ENCODE assay signal across 15 mouse cellular contexts in genomic region chr9:21627145-21627795, GRCm38 (mm10). TPM values are rescaled to one million over a fixed set of nuclear protein-coding genes. Genes with fewer than 3 reads are reported as not detected.
DNase-seq lines count a peak whose midpoint lies in the region; ATAC-seq and TF ChIP-seq lines count a peak whose summit lies in the region.
"Had no signal": no experiment of that assay in that cellular context is flagged by ENCODE, and none has a peak within 500 bp of the region (broad histone marks: within the 10 kb centered on the region; RNA-seq: fewer than 3 reads in every experiment).

No protein-coding gene starts in this region.

- no peak overlapping the region for H3K4me2 ChIP-seq in embryonic facial prominence, embryonic 14.5 days (ENCODE audit: low read depth, low read length)
- no peak overlapping the region for H3K4me2 ChIP-seq in hindbrain, postnatal 0 days (ENCODE audit: low read depth, low read length)
- no peak overlapping the region for H3K4me2 ChIP-seq in hindbrain, embryonic 16.5 days (ENCODE audit: low read length)

- H3K27ac ChIP-seq in embryonic facial prominence, embryonic 14.5 days (replicated peaks; ENCODE audit: low read depth, low read length): no peak overlapping the region
- no peak overlapping the region for H3K27ac ChIP-seq in embryonic facial prominence, embryonic 10.5 days (replicated peaks)
- no peak overlapping the region for H3K27ac ChIP-seq in hindbrain, postnatal 0 days
- no peak overlapping the region for H3K27ac ChIP-seq in hindbrain, embryonic 16.5 days (ENCODE audit: low read depth, low read length)
- peak overlapping the region; percentile 49 for H3K27ac ChIP-seq in spleen, adult 2 months (ENCODE audit: insufficient read depth, low read length)
- H3K27ac ChIP-seq: limb, embryonic 10.5 days; liver, embryonic 14.5 days had no signal

- no peak for TF ChIP-seq CTCF in hindbrain, postnatal 0 days (IDR thresholded peaks at IDR 0.05; ENCODE audit: low read depth)
- no peak for TF ChIP-seq CTCF in spleen, adult 2 months (IDR thresholded peaks at IDR 0.05; ENCODE audit: extremely low read depth, insufficient read depth, insufficient read length, insufficient replicate concordance)

- H3K36me3 ChIP-seq in embryonic facial prominence, embryonic 14.5 days (ENCODE audit: control insufficient read depth, insufficient read depth, low read length): 0 out of 2 replicates have a peak, but pooled peaks cover 9% of the 10 kb centered on the region
- H3K36me3 ChIP-seq in embryonic facial prominence, embryonic 10.5 days (replicated peaks): peaks cover 72% of the 10 kb centered on the region
- no peaks in the 10 kb centered on the region for H3K36me3 ChIP-seq in hindbrain, postnatal 0 days (ENCODE audit: insufficient read depth, low read length)
- H3K36me3 ChIP-seq in hindbrain, embryonic 16.5 days (ENCODE audit: control insufficient read depth, insufficient read depth, low read length): no peaks in the 10 kb centered on the region
- no peaks in the 10 kb centered on the region for H3K36me3 ChIP-seq in spleen, adult 2 months (ENCODE audit: control insufficient read depth, insufficient read depth, low read length)

- ATAC-seq in embryonic facial prominence, embryonic 14.5 days (ENCODE audit: low read depth): no peak
- ATAC-seq in hindbrain, postnatal 0 days: no peak
- ATAC-seq in hindbrain, embryonic 16.5 days: no peak

- 82% methylated on average over 5 of the region's 5 CpGs for WGBS in embryonic facial prominence, embryonic 14.5 days
- 91% methylated on average over 5 of the region's 5 CpGs for WGBS in embryonic facial prominence, embryonic 10.5 days
- WGBS in hindbrain, postnatal 0 days: 45% methylated on average over 5 of the region's 5 CpGs
- 62% methylated on average over 5 of the region's 5 CpGs for WGBS in hindbrain, embryonic 16.5 days
- 32% methylated on average over 5 of the region's 5 CpGs for WGBS in spleen, adult 2 months

- DNase-seq in embryonic facial prominence, embryonic 14.5 days (ENCODE audit: low spot score): peak; percentile 26
- no peak for DNase-seq in embryonic facial prominence, embryonic 10.5 days (ENCODE audit: low spot score)
- DNase-seq in hindbrain, postnatal 0 days (ENCODE audit: low spot score): peak; percentile 37
- DNase-seq in spleen, adult 2 months (ENCODE audit: low read depth in 1 of 2, low spot score in 2 of 2): peak in 1 of 2 experiments; percentile 32
- DNase-seq in spleen, adult 12 weeks (ENCODE audit: low spot score): no peak
- DNase-seq in thymus, postnatal 4 days: peak; percentile 54
- DNase-seq in left cerebral cortex, postnatal 36 days (ENCODE audit: low spot score in 2 of 2): no peak
- DNase-seq: cerebellum, adult 8-10 months; kidney, adult 11 months; layer of hippocampus, postnatal 36 days; lung, postnatal 36 days had no signal

- H3K9me3 ChIP-seq in embryonic facial prominence, embryonic 14.5 days (ENCODE audit: control insufficient read depth, low read length): no peaks in the 10 kb centered on the region
- H3K9me3 ChIP-seq in embryonic facial prominence, embryonic 10.5 days: no peaks in the 10 kb centered on the region
- H3K9me3 ChIP-seq in hindbrain, postnatal 0 days (ENCODE audit: low read length): no peaks in the 10 kb centered on the region
- H3K9me3 ChIP-seq in hindbrain, embryonic 16.5 days (ENCODE audit: control insufficient read depth, low read length): no peaks in the 10 kb centered on the region
- H3K9me3 ChIP-seq: G1E; limb, embryonic 10.5 days had no signal

- H3K4me1 ChIP-seq in embryonic facial prominence, embryonic 14.5 days (ENCODE audit: control insufficient read depth, insufficient read depth, low read length): no peaks in the 10 kb centered on the region
- H3K4me1 ChIP-seq in embryonic facial prominence, embryonic 10.5 days: 0 out of 2 replicates have a peak, but pooled peaks cover 4% of the 10 kb centered on the region
- no peaks in the 10 kb centered on the region for H3K4me1 ChIP-seq in hindbrain, postnatal 0 days (ENCODE audit: insufficient read depth, low read length)
- peaks cover 3% of the 10 kb centered on the region; the same call in 1 of the 2 replicates for H3K4me1 ChIP-seq in hindbrain, embryonic 16.5 days (ENCODE audit: control insufficient read depth, insufficient read depth, low read depth, low read length)
- peaks cover 20% of the 10 kb centered on the region; the same call in 1 of the 2 replicates for H3K4me1 ChIP-seq in spleen, adult 2 months (ENCODE audit: control insufficient read depth, insufficient read depth, insufficient read length)
- H3K4me1 ChIP-seq: limb, embryonic 10.5 days had no signal

- intact Hi-C loops in left cerebral cortex, postnatal 36 days (cut with DNase I): no loop called here

- no peak overlapping the region for H3K4me3 ChIP-seq in embryonic facial prominence, embryonic 14.5 days (ENCODE audit: low read depth, low read length)
- H3K4me3 ChIP-seq in embryonic facial prominence, embryonic 10.5 days: no peak overlapping the region
- H3K4me3 ChIP-seq in hindbrain, postnatal 0 days (ENCODE audit: low read length): no peak overlapping the region
- no peak overlapping the region for H3K4me3 ChIP-seq in hindbrain, embryonic 16.5 days (ENCODE audit: low read length)
- H3K4me3 ChIP-seq in spleen, adult 2 months (ENCODE audit: extremely low read depth, insufficient read depth, insufficient read length): no peak overlapping the region
- H3K4me3 ChIP-seq: limb, embryonic 10.5 days had no signal

- H3K27me3 ChIP-seq in embryonic facial prominence, embryonic 14.5 days (replicated peaks; ENCODE audit: control insufficient read depth, insufficient read depth, low read length): no peaks in the 10 kb centered on the region
- H3K27me3 ChIP-seq in embryonic facial prominence, embryonic 10.5 days (replicated peaks; ENCODE audit: low read depth, poor library complexity, severe bottlenecking): no peaks in the 10 kb centered on the region
- no peaks in the 10 kb centered on the region for H3K27me3 ChIP-seq in hindbrain, postnatal 0 days (ENCODE audit: insufficient read depth, low read length)
- H3K27me3 ChIP-seq in hindbrain, embryonic 16.5 days (replicated peaks; ENCODE audit: control insufficient read depth, insufficient read depth, low read length): no peaks in the 10 kb centered on the region
- no peaks in the 10 kb centered on the region for H3K27me3 ChIP-seq in spleen, adult 2 months (ENCODE audit: control insufficient read depth, insufficient read depth, low read length)

- TF ChIP-seq POLR2A in spleen, adult 2 months (IDR thresholded peaks at IDR 0.05; ENCODE audit: low read depth, low read length): no peak

- no peak overlapping the region for H3K9ac ChIP-seq in embryonic facial prominence, embryonic 14.5 days (ENCODE audit: low read depth, low read length)
- H3K9ac ChIP-seq in hindbrain, postnatal 0 days (replicated peaks; ENCODE audit: low read length): no peak overlapping the region
- no peak overlapping the region for H3K9ac ChIP-seq in hindbrain, embryonic 16.5 days (ENCODE audit: low read depth, low read length)
- H3K9ac ChIP-seq: liver, embryonic 14.5 days had no signal

RNA-seq across cellular contexts. Expression of gene Smarca4, which starts 11.3 kb away (rescaled TPM):
- 70.9 and 82.0 TPM in 2 replicates for polyA plus RNA-seq in embryonic facial prominence, embryonic 14.5 days (2014; fragmentation: Nextera tagmentation; extraction: Ambion mirVana)
- polyA plus RNA-seq in embryonic facial prominence, embryonic 10.5 days (2016; fragmentation: Nextera tagmentation; extraction: Ambion mirVana): 157 and 165 TPM in 2 replicates
- 171 and 177 TPM in 2 replicates for total RNA-seq in hindbrain, postnatal 0 days (2014; rRNA removed)
- 71.5 and 80.6 TPM in 2 replicates for polyA plus RNA-seq in hindbrain, postnatal 0 days (2015; fragmentation: Nextera tagmentation; extraction: Ambion mirVana)
- 109 and 130 TPM in 2 replicates for polyA plus RNA-seq in hindbrain, embryonic 16.5 days (2015; fragmentation: Nextera tagmentation; extraction: Ambion mirVana)
- polyA plus RNA-seq in spleen, adult 2 months (2012; rRNA removed): 30.2 and 44.3 TPM in 2 replicates
- 100 to 1,000 TPM; 113 to 121 TPM for total RNA-seq in left cerebral cortex, postnatal 36 days (2021)

RNA-seq across cellular contexts. Expression of gene Yipf2, which starts 34.6 kb away (rescaled TPM):
- polyA plus RNA-seq in embryonic facial prominence, embryonic 14.5 days (2014; fragmentation: Nextera tagmentation; extraction: Ambion mirVana): 16.0 and 18.2 TPM in 2 replicates
- polyA plus RNA-seq in embryonic facial prominence, embryonic 10.5 days (2016; fragmentation: Nextera tagmentation; extraction: Ambion mirVana): 19.0 and 21.2 TPM in 2 replicates
- total RNA-seq in hindbrain, postnatal 0 days (2014; rRNA removed): 18.6 and 25.5 TPM in 2 replicates
- polyA plus RNA-seq in hindbrain, postnatal 0 days (2015; fragmentation: Nextera tagmentation; extraction: Ambion mirVana): 18.4 and 19.3 TPM in 2 replicates
- polyA plus RNA-seq in hindbrain, embryonic 16.5 days (2015; fragmentation: Nextera tagmentation; extraction: Ambion mirVana): 25.6 and 26.1 TPM in 2 replicates
- polyA plus RNA-seq in spleen, adult 2 months (2012; rRNA removed): 22.0 and 29.0 TPM in 2 replicates
- 10 to 100 TPM; 21.5 to 22.7 TPM for total RNA-seq in left cerebral cortex, postnatal 36 days (2021)

RNA-seq across cellular contexts. Expression of gene Timm29, which starts 34.7 kb away (rescaled TPM):
- 41.5 and 42.3 TPM in 2 replicates for polyA plus RNA-seq in embryonic facial prominence, embryonic 14.5 days (2014; fragmentation: Nextera tagmentation; extraction: Ambion mirVana)
- 32.0 and 32.7 TPM in 2 replicates for polyA plus RNA-seq in embryonic facial prominence, embryonic 10.5 days (2016; fragmentation: Nextera tagmentation; extraction: Ambion mirVana)
- total RNA-seq in hindbrain, postnatal 0 days (2014; rRNA removed): 63.3 and 66.8 TPM in 2 replicates
- 49.4 and 51.5 TPM in 2 replicates for polyA plus RNA-seq in hindbrain, postnatal 0 days (2015; fragmentation: Nextera tagmentation; extraction: Ambion mirVana)
- 51.8 and 53.4 TPM in 2 replicates for polyA plus RNA-seq in hindbrain, embryonic 16.5 days (2015; fragmentation: Nextera tagmentation; extraction: Ambion mirVana)
- 14.9 and 17.6 TPM in 2 replicates for polyA plus RNA-seq in spleen, adult 2 months (2012; rRNA removed)
- total RNA-seq in left cerebral cortex, postnatal 36 days (2021): 10 to 100 TPM; 48.9 to 49.1 TPM

Comparison
In these comparisons a context has a peak if more than half of its experiments do, and no peak if none do; other contexts are left out.
1. DNase-seq: peak in embryonic facial prominence, embryonic 14.5 days (single experiment), hindbrain, postnatal 0 days (single experiment) and thymus, postnatal 4 days (single experiment); none in embryonic facial prominence, embryonic 10.5 days (single experiment), spleen, adult 12 weeks (single experiment) and left cerebral cortex, postnatal 36 days (0 of 2).